Mouse (Mus musculus) heart, embryonic 13.5 days (tissue): ENCODE results near the gene Tmsb4x. TPM values are rescaled to one million over a fixed set of nuclear protein-coding genes. Genes with fewer than 3 reads are reported as not detected.

Experiments
- ATAC-seq: fragments of 200-750 bp; cut with Nextera tagmentation; 2 replicates; pipeline ENCODE4 v1.8.0; 2017; ENCODE audit warnings: moderate TSS enrichment; ENCODE audit not compliant: insufficient number of reproducible peaks, low FRiP score, low TSS enrichment; ENCODE audit errors: extremely low read depth
- H3K27ac ChIP-seq: fragments of 300-500 bp; sonication (generic); replicated peaks from 2 replicates; pipeline ENCODE4 v1.5.1; 2015; ENCODE audit warnings: moderate library complexity, mild to moderate bottlenecking, inconsistent platforms
- H3K27me3 ChIP-seq: fragments of 300-500 bp; sonication (generic); replicated peaks from 2 replicates; pipeline ENCODE4 v1.6.1; 2015; ENCODE audit warnings: mild to moderate bottlenecking, inconsistent platforms
- H3K36me3 ChIP-seq: fragments of 300-500 bp; sonication (generic); 2 replicates; pipeline ENCODE4 v1.6.1; 2015; ENCODE audit warnings: mild to moderate bottlenecking, inconsistent platforms
- H3K4me1 ChIP-seq: fragments of 300-500 bp; sonication (generic); 2 replicates; pipeline ENCODE4 v1.6.1; 2015; ENCODE audit warnings: inconsistent platforms
- H3K4me2 ChIP-seq: fragments of 300-500 bp; sonication (generic); 2 replicates; pipeline ENCODE4 v1.6.1; 2015; ENCODE audit warnings: inconsistent platforms, mild to moderate bottlenecking, moderate library complexity
- H3K4me3 ChIP-seq: fragments of 300-500 bp; sonication (generic); 2 replicates; pipeline ENCODE4 v1.5.1; 2015; ENCODE audit warnings: moderate library complexity, mild to moderate bottlenecking, inconsistent platforms
- H3K9ac ChIP-seq: fragments of 300-500 bp; sonication (generic); 2 replicates; pipeline ENCODE4 v1.6.1; 2015; ENCODE audit warnings: inconsistent platforms, mild to moderate bottlenecking, moderate library complexity
- H3K9me3 ChIP-seq: fragments of 300-500 bp; sonication (generic); 2 replicates; pipeline ENCODE4 v1.6.1; 2016; ENCODE audit warnings: inconsistent platforms
- WGBS: fragments of 180-500 bp; shearing (Covaris S2); methylation state at CpG from one replicate; pipeline ENCODE4 v1.1.7; 2015; ENCODE audit warnings: mixed read lengths; 5-methylcytosine and 5-hydroxymethylcytosine counted together
- polyA plus RNA-seq: library from polyadenylated mRNA; unstranded; fragments of >200 nt; fragmentation: Nextera tagmentation; extraction: Ambion mirVana; gene quantifications from 2 replicates; pipeline ENCODE4 v1.2.1, GENCODE M21; 2015

The Tmsb4x gene
- polyA plus RNA-seq, 1 experiment from 2014 or later: 3,158 TPM

DNA sequence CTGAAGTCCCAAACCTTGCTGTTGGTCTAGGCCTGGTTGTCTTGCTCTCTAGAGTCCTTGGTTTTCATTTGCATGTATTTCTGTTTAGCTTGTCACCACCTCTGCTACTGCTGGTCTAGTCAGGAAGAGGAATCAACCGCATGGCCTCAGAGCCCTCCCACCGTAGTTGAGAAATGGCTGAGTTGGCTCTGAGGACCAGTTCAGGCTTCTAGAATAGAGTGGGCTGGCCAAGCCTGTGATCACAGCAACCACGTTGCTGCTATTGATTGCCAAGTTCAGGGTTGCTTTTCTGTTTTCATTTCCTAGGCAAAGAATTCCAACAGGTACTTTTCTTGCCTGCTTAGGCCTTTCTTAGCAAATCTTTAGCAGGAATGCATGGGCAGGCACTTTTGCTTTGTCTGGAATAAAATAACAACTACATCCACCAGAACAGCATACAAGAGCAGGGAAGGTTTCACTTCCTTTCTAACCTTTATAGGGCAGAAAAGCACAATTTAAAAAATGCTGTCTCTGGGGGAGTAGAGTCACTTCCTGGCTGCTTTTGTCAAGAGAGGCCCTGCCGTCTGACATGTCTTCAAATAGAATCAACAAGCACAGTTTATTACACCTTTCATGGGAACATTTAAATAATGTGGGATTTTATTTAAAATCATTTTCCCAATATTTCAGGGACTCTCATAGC is 29.0 kb downstream of the Tmsb4x start:
- Histone ChIP-seq H3K9ac (no peak overlapping the region), H3K27ac (peak overlapping the region; percentile 80), H3K4me3 (no peak overlapping the region), H3K27me3 (no peaks in the 10 kb centered on the region), H3K36me3 (no peaks in the 10 kb centered on the region), H3K4me2 (no peak overlapping the region), H3K9me3 (no peaks in the 10 kb centered on the region), H3K4me1 (peaks cover 10% of the 10 kb centered on the region; the same call in 1 of the 2 replicates)
- no peak for ATAC-seq
- 33% methylated on average over 4 of the region's 4 CpGs for WGBS

DNA sequence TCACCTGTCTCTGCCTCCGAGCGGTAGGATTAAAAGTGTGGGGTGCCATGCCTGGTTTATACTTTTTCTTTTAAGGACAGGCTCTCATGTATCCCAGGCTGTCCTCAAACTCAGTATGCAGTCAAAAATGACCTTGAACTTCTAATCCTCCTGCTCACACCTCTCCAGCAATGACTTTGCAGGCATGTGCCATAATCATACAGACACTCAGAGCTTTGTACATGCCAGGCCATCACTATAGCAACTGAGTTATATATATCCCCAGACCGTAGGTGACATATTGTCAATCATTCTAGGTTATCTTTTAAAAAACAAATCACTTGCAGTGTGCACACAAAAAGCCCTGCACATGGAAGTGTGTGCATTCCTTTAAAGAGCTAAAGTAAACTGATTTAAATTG is 29.6 kb downstream of the Tmsb4x start:
- H3K27me3 ChIP-seq: no peaks in the 10 kb centered on the region
- H3K4me1 ChIP-seq: peaks cover 10% of the 10 kb centered on the region; the same call in 1 of the 2 replicates
- 57% methylated on average over 3 of the region's 3 CpGs for WGBS
- peak overlapping the region; percentile 80 for H3K27ac ChIP-seq
- no peaks in the 10 kb centered on the region for H3K9me3 ChIP-seq
- H3K4me3 ChIP-seq: no peak overlapping the region
- H3K4me2 ChIP-seq: no peak overlapping the region
- peak; percentile 37; the same call in 1 of the 2 replicates for ATAC-seq
- no peaks in the 10 kb centered on the region for H3K36me3 ChIP-seq
- H3K9ac ChIP-seq: no peak overlapping the region

DNA sequence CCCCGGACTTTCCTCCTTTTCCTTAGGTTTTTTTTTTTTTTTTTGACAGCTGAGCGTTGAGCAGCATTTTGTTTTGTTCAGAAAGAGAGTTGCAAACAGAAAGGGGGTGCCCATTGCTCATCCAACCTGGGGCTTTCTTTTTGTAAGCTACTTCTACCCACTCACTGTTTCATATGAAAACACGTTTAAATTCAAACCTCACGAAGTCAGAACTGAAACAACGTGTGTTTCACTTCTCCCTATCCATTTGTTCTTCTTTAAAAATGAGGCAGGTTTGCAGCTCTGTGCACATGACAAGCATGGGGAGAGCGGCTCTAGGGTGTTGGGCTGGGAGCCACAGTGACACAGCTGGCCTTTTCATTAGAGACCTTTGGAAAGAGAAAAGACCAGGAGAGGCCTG is 33.8 kb downstream of the Tmsb4x start:
- no peaks in the 10 kb centered on the region for H3K36me3 ChIP-seq
- 80% methylated on average over 6 of the region's 6 CpGs for WGBS
- no peak overlapping the region for H3K4me2 ChIP-seq
- H3K9me3 ChIP-seq: no peaks in the 10 kb centered on the region
- H3K27me3 ChIP-seq: no peaks in the 10 kb centered on the region
- H3K27ac ChIP-seq: no peak overlapping the region
- no peak overlapping the region for H3K9ac ChIP-seq
- no peak for ATAC-seq
- H3K4me1 ChIP-seq: peaks cover 25% of the 10 kb centered on the region
- no peak overlapping the region for H3K4me3 ChIP-seq

DNA sequence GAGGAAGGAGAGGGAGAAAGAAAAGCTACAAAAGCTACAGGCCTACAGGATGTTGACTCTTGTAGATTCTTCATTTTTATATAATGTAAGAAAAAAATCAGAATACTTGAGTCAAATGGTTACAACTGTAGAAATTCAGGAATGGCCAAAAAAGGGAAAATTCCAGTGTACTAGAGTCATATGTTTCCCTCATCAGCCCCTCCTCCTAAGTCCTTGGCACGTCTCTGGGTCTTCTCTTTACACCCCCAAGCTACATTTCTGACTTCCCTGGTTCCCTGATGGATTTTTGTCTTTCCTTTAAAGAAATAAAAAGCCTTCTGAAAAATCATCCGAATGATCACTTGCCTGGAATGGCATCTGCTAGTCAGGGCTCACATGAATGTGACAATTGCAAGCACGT is 34.8 kb downstream of the Tmsb4x start:
- 65% methylated on average over 3 of the region's 3 CpGs for WGBS
- H3K27me3 ChIP-seq: no peaks in the 10 kb centered on the region; the same call in 1 of the 2 replicates
- no peak overlapping the region for H3K4me2 ChIP-seq
- no peaks in the 10 kb centered on the region for H3K36me3 ChIP-seq
- no peak overlapping the region for H3K27ac ChIP-seq
- H3K4me3 ChIP-seq: no peak overlapping the region
- no peak for ATAC-seq
- no peaks in the 10 kb centered on the region for H3K9me3 ChIP-seq
- peaks cover 20% of the 10 kb centered on the region for H3K4me1 ChIP-seq
- H3K9ac ChIP-seq: no peak overlapping the region

DNA sequence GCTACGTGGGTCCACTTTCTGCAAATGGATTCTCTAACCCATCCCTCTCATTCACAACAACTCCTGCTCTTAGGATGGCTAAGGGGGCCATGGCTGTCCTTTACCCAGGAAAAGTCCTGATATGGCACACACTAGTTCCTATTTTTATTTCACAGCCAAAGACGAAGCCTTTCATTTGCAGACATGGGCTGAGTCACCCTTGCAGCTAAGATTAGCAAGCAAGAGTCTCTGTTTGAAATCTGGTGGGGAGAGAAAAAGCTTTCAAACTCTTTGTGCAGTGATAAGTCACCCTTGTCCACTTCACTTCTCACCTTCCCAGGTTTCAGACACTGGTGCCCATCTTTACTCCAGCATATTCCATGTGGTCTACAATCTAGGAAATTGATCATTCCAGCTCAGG is 36.9 kb downstream of the Tmsb4x start:
- H3K4me3 ChIP-seq: no peak overlapping the region
- H3K4me2 ChIP-seq: no peak overlapping the region
- WGBS: 33% methylated on average over 2 of the region's 2 CpGs
- H3K27ac ChIP-seq: peak overlapping the region; percentile 78
- no peak overlapping the region for H3K9ac ChIP-seq
- H3K9me3 ChIP-seq: no peaks in the 10 kb centered on the region
- H3K36me3 ChIP-seq: no peaks in the 10 kb centered on the region
- no peak for ATAC-seq
- peaks cover under 1% of the 10 kb centered on the region; the same call in 1 of the 2 replicates for H3K27me3 ChIP-seq
- peaks cover 20% of the 10 kb centered on the region for H3K4me1 ChIP-seq

DNA sequence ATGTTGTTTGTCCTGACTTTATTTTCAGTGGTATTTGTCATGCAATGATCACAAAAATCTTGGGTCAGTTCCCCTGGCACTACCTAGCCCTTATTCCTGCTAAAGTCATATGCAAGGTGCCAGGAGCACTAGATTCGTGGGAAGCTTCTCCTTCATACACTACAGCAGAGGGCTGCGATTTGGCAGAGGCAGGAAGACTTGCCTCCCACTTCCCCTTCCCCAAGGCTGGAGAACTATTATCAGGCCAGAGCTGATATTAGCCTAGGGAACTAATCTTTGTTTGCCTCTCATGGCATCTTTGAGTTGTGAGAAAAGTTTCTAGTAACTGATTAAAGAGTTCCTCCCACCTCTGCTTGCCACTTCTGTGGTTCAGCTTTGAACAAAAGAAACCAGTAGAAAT is 37.8 kb downstream of the Tmsb4x start:
- Histone ChIP-seq H3K4me3 (no peak overlapping the region), H3K9me3 (no peaks in the 10 kb centered on the region), H3K27me3 (peaks cover 4% of the 10 kb centered on the region; the same call in 1 of the 2 replicates), H3K4me1 (peaks cover 20% of the 10 kb centered on the region), H3K4me2 (no peak overlapping the region), H3K36me3 (no peaks in the 10 kb centered on the region), H3K9ac (no peak overlapping the region), H3K27ac (no peak overlapping the region)
- 31% methylated on average over 2 of the region's 2 CpGs for WGBS
- no peak for ATAC-seq

DNA sequence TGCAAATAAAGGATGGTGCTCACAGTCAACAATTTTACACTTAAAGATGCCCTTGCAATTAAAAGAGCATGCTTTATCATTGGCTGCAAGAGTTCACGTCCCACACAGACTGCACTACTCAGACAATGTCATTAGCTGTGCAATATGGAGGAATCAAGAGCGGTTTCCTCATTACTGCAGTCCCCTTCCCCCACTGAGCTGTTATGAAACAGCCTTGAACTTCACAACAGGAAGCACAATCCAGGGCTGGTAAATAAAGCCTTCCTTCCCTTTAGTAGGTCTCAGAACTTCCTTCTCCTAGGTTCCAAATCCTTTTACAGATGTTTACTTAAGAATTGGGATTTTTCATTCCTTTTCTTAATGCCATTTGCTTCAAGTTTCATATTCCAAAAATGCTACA is 41.8 kb downstream of the Tmsb4x start:
- Histone ChIP-seq H3K9ac (no peak overlapping the region), H3K36me3 (no peaks in the 10 kb centered on the region), H3K4me3 (no peak overlapping the region), H3K27ac (0 out of 2 replicates have a peak overlapping the region, but pooled peaks have one; percentile 1), H3K4me2 (no peak overlapping the region), H3K4me1 (peaks cover 11% of the 10 kb centered on the region), H3K27me3 (peaks cover 4% of the 10 kb centered on the region), H3K9me3 (no peaks in the 10 kb centered on the region)
- WGBS: 60% methylated on average over 2 of the region's 2 CpGs
- no peak for ATAC-seq

DNA sequence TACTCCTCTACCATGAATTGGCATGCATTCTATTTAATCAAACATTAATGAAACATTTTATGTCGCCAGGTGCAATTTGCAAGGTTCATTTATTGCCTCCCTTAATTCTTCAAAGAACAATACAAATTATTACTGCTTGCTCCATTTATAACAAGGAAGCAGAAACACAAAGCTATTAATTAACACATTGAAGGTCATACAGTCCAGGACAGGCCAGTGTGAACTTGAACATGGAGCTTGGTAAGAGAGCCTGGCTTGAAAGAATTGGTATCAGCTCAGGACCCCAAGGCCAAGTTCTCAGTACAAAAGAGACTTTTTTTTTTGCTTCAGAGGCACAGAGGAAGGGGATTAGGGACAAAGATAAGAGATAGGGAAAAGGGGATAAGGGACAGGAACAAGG is 43.1 kb downstream of the Tmsb4x start:
- no peak overlapping the region for H3K27ac ChIP-seq
- H3K9me3 ChIP-seq: no peaks in the 10 kb centered on the region
- WGBS: 67% methylated on average over 1 of the region's 1 CpGs
- H3K27me3 ChIP-seq: peaks cover 4% of the 10 kb centered on the region
- no peak overlapping the region for H3K4me2 ChIP-seq
- no peaks in the 10 kb centered on the region for H3K36me3 ChIP-seq
- H3K4me3 ChIP-seq: no peak overlapping the region
- ATAC-seq: no peak
- H3K9ac ChIP-seq: no peak overlapping the region
- H3K4me1 ChIP-seq: no peaks in the 10 kb centered on the region

DNA sequence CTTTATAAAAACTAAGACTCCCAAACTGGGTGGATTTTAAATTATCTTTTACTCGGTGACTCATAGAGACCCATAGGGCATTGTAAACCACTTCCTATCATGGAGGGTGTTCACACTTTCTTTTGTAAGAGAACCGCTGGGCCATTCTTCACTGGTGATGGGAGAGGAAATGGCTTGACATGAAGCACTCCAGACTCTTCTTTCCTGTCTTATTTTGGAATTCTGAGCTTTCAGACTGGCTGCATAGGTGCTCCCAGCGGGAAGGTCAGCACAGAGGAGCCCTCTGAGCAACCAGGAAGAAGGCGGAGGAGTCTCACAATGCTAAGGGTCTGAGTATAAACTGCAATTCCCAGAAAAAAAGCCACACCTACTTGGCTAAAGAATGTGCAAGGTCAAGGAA is 51.4 kb downstream of the Tmsb4x start:
- H3K9me3 ChIP-seq: no peaks in the 10 kb centered on the region
- no peak overlapping the region for H3K9ac ChIP-seq
- H3K4me1 ChIP-seq: peaks cover 9% of the 10 kb centered on the region; the same call in 1 of the 2 replicates
- no peak overlapping the region for H3K27ac ChIP-seq
- WGBS: 50% methylated on average over 4 of the region's 4 CpGs
- no peaks in the 10 kb centered on the region for H3K36me3 ChIP-seq
- no peaks in the 10 kb centered on the region for H3K27me3 ChIP-seq
- H3K4me2 ChIP-seq: no peak overlapping the region
- H3K4me3 ChIP-seq: no peak overlapping the region
- ATAC-seq: no peak

Other genes with a start within 250 kb of the Tmsb4x start
- gene Tlr8, start 55.0 kb upstream of the Tmsb4x start, polyA plus RNA-seq: 0.24 and 0.57 TPM in 2 replicates
- 0.19 and 0.71 TPM in 2 replicates for gene Tlr7, start 121.2 kb upstream of the Tmsb4x start, polyA plus RNA-seq
- 35.5 and 40.8 TPM in 2 replicates for gene Prps2, start 173.4 kb upstream of the Tmsb4x start, polyA plus RNA-seq